Mouse (Mus musculus) monocyte, adult 5-6 weeks (primary cell): ENCODE measurements around the gene A430005L14Rik. TPM values are rescaled to one million over a fixed set of nuclear protein-coding genes. Genes with fewer than 3 reads are reported as not detected.
"Not testable (repeated sequence)": the region's sequence is repeated elsewhere in the genome, so short reads cannot be mapped to it uniquely, and the experiment has no call there.

ENCODE experiments used
- ATAC-seq: fragments of 153-309, 156-312 bp; replicated peaks from 2 replicates; pipeline ENCODE4 v1.8.0; 2017; ENCODE audit warnings: mild to moderate bottlenecking; ENCODE audit not compliant: low TSS enrichment, insufficient number of reproducible peaks, severe bottlenecking, poor library complexity, low FRiP score
- total RNA-seq: library from RNA; stranded (forward); fragments of 200-1000, 200-491, 200-594 nt; gene quantifications from 3 replicates; pipeline ENCODE4 v1.2.3, GENCODE M21; 2017

The A430005L14Rik gene
- 27.5 to 38.1 TPM (median 30.3 TPM) in 3 replicates for total RNA-seq

DNA sequence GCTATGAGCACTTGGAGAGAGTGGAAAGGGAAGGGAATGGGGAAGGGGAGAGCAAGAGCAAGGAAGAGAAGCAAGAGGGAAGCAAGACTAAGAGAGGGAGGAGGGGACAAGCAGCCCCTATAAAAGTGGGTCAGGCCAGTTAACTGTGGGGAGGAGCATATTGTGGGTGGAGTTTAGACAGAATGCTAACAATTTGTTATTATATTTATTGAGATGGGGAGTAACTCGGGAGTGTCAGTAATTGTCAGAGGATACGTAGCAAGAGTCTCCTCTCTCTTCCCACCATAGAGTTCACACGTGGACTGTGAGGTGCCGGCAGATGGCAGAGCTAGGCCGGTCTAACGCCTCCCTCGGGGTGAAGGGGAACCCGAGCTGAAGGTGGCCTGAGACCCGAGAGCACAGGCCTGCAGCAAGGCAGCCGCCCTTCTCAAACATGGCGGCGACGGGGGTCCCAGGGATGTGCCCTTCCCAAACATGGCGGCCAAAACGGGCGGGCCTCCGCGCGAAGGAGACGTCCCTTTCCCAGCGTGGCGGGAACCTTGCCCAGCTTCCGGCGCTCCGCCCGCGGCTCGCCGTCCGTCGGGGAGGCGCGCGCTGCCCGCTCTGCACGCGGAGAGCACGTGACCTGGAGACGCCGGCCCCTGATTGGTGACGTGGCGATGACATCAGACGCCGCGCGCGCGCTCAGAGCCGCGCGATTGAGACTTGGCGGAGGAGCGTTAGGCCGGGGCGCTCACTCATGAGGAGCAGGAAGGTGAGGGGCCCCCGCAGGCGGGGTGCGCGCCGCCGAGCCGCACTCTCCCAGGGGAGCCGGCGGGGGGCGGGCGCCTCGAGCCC is at the start of gene A430005L14Rik:
A430005L14Rik (plus strand) TSS at position 669 of the 837 bp plus-strand sequence.
- peak; percentile 78 for ATAC-seq

DNA sequence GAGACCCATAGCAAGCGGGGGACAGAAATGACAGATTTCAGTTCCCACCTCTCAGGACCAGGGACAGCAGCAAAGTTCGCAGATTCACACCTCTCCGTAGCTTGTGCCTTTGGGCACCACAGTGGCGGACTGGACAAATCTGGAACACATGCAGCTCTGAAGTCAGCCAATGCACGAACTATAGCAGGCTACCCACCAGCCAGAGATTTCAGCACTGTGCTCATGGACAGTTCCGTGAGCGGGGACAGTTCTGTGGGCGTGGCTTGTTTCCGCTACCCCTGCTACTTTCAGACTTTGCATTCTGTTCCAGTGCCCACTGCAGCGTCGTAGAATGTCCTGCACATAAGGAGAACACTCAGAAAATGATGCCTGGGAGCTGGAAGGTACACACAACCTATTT is 49.5 kb upstream of the A430005L14Rik start:
- no peak for ATAC-seq

DNA sequence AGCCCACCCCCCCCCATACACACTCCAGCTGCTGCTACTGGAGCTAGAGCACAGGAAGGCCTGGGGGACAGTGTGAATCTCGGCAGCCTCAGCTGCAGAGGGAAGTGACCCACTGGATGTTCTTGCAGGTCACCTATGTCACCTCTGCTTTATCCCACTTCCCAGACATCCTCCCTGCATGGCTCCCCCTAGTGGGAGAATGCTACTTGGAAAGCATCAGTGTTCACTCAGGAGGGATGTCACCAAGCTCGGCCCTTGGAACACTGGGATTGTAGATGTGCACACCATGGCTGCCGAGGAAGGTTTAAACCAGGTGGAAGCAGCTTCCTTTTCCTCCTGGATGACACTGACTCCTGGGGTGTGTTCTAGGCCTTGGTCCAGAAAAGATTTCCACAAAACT is 43.4 kb upstream of the A430005L14Rik start:
- no peak for ATAC-seq

DNA sequence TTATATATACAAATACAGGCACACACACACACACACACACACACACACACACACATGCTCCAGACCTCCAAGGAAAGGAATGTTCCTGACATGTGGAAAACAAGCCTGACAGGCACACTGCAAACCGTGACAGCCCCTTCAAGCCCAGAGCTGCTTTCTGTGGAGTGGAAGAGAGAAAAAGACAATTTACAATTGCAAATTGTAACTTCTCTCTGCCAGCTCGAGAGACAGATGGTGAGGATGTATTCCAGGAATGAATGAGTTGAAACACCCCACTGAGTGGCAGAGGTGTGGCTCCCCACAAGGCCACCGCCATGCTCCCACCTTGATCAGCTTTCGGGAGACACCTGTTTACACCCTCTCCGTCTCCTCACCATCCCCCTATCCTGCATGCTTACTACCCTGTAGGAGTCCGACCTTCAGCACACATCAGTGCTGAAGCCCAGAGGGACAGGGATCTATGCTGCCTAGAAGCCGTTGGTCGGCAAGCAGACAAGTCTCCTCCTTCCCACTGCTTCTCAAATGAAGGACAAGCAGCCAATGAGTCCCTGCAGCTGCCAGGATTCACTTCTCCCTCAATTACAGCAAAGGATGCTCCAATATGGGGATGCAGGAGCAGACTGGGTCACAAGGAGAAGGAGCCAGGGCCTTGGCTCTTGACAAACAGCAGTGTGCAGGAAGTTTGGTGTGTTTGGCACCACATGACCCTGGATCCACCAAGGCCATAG is 39.1 kb upstream of the A430005L14Rik start:
- no peak for ATAC-seq

DNA sequence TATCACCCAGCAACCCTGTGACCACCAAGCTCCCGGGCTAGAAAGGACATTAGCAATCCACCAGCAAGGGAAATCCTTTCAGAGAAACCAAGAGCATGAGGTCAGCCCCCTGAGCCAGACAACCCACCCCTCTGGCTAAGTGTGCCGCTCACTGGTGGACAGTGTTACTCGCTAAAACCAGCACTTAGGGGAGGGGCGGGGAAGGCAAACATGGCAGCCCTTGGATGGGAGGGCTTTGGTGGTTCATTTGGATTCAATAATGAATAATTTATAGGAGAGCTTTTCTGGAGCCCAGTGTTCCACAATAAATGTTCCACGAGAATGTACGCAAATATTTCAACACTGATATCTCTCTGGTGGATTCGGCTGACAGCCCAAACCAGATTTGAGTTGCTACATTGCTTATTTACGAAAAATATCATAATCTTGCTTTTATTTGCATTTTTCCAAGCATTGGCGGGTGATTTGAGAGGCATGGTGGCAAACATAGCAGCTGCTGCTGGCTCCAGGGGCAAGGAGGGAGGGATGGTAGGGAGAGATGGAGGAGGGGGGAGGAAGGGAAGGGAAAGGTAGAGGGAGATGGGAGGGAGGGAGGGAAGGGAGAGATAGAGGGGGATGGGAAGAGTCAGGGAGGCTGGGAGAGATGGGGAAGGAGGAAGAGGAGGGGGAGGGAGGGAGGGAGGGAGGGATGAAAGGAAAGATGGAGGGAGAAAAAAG is 36.4 kb upstream of the A430005L14Rik start:
- no peak for ATAC-seq

DNA sequence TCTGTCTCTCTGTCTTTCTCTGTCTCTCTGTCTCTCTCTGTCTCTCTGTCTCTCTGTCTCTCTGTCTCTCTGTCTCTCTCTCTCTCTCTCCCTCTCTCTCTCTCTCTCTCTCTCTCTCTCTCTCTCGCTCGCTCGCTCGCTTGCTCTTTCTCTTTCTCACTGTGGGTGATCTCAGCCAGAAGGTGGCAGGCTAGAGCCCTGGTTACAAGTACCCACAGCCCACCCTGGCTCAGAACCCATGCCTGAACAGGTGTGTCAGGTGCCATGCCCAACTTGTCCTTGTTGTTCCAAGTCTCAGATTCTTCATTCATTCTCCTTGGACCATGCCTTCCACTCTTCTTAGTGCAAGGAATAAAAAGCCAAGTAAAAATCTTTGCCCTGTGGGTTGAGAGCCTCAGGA is 34.9 kb upstream of the A430005L14Rik start:
- ATAC-seq, result not testable (repeated sequence)

DNA sequence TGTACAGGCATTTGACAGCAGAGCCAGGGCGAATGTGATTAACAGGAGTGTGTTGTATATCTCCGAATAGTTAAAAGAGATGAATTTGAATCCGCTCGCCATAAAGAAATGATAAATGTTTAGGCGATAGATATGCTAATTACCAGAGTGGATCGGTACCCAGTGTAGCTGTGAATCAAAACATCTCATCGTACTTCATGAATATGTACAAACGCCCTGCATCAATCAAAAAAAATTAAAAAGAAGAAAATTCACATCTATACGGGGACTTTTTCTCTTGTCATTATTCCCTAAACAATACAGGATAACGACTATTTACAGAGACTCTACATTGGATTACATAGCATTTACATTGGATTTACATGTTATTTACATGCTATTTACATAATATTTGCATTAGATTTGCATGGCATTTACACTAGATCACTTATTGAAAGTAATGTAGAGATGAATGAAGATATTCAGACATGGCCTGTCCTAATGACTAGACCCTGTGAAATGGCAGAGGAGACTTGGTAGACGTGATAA is 28.2 kb upstream of the A430005L14Rik start:
- ATAC-seq, result no peak

DNA sequence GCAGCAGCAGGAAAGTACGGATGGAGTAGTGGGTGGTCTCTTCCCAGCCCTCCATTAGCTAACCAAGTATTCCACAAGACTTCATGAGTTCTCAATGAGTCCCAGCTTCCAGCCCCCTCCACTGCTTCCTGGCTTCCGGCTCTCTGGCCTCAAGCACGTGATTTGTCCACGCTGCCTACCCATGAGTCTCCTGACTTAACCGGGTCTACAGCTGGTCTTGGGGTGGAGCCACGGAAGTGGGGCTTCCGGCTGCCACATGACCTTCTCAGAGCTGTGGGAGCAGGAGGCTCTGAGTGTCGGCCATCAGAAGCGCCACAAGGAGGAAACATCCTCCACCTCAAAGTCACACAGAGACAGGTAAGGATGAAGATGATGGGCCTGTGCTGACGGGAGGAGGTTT is 27.6 kb upstream of the A430005L14Rik start:
- no peak for ATAC-seq

DNA sequence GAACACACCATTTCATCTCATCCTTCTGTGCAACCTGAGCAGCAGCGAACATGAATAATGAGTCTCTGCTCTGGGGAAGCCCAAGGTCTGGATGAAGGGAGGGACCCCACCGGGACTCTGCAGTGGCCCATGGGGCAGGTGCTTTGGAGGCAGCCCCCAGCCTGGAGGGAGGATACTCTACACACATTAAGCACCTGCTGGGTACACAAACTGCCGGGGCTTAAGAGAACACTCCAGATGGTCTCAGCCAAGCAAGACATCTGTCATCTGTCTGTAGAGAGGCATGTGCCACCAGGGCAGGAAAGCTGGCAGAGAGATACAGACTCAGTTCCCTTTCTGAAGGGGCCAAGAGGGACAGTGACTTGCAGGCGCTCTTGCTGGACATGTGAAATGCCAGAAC is 27.1 kb upstream of the A430005L14Rik start:
- no peak for ATAC-seq

DNA sequence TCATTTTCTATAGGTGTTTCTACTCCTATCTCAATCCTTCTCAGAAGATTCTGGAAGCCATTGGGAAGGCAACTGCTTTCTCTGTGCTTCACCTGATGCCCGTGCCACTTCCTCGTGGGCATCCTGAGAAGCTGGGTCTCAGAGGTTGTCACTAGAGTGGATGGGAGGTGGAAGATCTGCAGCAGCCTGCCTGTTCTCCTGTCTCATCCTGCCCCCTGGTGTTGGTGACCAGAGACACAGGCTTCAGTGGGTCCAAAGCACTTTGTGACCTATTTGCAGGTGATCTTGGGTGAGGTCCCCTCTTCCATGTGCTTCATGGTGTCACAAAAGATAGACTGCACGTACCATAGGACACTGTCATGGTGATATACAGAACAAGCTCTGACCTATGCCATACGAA is 13.8 kb upstream of the A430005L14Rik start:
- ATAC-seq, result no peak

DNA sequence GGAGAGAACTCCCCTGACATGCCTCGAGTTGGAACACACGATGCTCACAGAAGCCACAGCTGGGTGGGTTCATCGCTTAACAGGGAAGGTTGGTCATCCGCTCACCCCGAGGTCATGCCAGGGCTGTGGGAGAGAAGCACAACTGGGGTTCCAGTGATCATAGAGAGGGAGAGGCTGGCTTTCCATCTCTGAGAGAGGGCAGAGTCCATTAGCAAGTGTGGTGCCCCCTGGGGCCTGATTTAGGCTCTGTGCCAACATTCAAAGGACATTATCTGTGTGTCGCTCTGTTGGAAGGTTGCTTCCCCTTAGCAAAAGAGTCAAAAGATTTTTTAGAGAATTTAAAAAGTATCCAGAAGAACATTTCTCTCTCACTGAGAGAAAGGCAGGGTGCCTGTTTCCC is 12.8 kb upstream of the A430005L14Rik start:
- ATAC-seq, result no peak

DNA sequence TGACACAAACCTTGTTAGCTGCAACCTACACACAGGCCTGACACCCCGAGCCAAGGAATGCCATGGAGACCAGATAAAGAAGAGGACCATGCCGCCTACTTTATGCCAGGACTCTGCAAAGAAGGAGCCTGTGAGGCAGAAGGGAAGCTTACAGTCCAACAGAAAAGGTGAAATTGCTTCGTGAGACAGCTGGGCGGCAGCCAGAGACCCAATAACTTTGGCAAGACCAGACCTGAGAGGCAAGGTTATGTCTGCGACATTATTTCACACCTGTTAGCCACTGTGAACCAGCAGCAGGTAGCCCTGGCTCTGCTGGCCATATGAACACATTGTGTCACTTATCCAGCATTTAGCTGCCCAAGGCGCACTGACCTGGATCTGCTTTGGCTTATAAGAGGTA is 11.3 kb upstream of the A430005L14Rik start:
- ATAC-seq, result no peak

DNA sequence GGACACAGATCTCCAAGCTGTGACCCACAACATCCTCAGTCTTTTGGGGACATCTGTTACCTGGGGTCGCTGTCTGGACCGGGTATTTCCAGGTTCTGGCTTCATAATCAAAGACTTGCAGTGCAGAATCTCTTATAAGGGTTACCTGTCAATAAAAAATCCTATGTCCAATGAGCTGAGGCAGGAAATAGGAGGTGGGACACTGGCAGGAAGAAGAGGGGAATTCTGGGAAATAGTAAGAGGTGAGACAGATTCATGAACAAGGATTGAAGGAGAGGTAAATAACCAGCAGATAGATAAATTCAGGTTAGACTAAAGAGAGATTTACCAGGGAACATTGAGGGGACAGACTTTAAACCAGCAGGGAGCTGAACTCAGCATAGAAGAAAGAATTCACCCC is 6.7 kb upstream of the A430005L14Rik start:
- no peak for ATAC-seq

DNA sequence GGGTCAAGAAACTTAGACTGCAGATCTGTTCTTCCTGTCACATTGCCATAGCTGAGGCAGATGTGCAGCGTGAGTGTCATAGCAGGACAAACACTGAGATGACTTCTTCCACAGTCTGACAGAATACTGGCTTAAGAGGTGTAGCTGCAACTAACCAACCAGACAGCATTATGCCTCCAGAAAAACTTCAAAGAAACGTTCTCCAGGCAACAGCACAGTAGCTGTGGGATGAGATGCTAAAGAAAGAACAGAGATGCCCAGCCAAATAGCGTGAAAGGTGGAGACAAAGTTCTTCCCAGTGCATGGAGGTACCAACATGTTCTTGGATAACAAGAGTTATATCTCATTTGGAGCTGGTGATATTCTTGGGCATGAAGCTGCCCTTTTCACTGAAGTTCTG is 5.9 kb upstream of the A430005L14Rik start:
- no peak for ATAC-seq

DNA sequence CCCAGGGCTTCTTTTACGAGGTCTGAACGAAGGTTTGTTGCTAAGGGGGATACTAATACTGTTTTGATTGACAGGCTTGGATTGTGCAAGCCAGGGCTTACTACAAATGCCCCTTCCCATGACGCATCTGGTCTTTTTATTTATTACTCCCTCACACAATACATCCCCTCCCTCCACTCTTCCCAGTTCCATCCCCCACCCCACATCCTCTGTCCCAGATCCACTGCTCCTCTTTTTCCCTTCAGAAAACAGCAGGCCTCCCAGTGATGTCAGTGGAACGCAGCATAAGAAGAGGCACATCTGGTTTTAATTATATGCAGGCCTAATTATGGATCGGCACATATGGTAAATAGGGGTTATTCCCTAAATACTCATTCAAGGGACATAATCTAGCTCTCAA is 5.3 kb upstream of the A430005L14Rik start:
- ATAC-seq, result no peak

DNA sequence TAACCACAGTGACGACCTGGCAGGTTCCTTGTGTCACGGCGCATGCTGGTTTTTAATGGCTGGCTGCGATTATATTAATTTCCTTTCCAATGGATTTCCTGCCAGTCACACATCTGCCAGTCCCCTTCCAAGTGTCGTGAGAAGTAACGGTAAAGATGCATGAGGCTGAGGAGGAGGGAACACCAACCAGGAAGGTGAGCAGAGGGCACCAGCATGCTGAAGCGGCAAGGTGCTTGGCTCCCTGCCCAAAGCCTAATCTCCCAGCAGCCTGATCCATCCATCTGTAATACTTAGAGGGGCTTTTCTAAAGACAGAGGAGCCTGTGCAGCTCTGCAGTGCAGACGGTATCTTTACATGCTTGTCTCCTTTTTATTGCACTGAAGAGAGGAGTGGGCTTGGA is 1.4 kb upstream of the A430005L14Rik start:
- no peak for ATAC-seq

DNA sequence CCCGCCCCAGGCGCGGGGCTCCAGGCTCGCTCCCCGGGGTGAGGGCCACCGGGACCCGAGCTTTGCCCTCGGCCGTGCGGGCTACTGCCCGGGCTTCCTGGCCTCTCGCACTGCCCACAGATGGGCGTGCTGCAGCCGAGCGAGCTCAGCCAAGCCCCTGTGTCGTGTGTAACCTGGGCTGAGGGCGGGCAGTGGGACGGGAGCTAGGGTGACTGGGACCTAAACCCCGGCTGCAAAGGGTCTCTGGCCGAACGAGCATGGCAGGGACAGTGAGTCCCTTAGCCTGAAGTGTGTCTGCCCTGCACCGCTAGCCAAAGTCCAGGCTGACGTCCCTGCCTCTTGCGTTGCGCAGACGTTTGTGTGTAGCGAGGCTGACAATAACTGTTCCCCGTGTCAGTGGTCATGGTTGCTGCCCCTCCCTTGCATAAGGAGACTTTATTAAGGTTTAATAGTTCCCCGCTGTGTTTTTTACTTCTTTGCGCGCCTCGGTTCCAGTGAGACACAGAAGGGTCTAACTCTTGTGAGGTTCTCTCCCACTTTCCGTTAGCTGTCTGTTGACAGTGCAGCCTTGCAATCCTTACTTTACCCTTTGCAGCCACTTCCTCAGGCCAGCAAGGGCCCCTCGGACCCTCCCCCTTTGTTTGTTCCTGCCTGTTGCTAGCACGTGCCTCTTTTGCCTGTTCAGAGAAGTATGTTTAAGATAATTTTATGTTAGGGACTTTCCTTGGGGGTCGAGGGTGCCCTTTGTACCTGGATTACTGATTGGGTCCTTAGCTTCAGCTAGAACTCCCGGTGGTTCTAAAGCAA is 610 bp downstream of the A430005L14Rik start:
- no peak for ATAC-seq

DNA sequence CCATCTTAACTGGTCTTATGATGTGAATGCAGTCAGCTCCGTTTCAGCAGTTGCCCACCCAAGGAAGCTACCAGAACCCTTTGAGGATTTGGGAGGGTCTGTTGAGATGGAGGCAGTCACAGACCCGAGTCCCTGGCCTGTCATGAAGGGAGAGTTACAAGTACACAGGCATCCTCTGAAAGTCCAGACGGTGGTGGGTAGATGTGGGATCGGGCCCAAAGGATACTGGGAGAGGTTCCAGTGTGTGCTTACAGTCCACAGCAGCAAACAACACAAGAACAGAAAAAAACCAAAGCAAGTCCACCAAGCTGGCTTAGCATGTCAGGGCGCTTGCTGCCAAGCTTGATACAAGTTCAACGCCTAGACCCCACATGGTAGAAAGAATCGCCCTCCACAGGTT is 5.6 kb downstream of the A430005L14Rik start:
- no peak for ATAC-seq

DNA sequence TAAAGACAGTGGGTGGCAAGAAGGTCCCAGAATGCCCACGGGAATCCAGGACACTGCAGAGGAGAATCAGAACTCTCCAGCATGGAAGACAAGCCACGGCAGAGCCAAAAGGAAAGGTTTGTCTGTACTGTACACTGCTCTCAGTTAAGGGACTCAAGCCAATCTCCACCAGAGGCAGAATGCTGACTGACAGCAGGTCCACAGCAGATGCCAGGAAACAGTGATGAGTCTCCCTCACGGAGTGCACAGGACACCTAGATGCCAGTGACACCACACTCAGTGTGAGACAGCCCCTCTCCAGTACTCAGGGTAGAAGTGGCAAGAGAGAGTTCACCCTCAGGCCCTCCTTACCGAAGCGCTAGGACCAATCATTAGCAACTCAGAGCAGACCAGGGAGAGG is 9.6 kb downstream of the A430005L14Rik start:
- ATAC-seq, result no peak
